Mouse (Mus musculus) left cerebral cortex, postnatal 36 days (tissue): Measurements from ENCODE around the gene Eif2s3y. TPM values are rescaled to one million over a fixed set of nuclear protein-coding genes. Genes with fewer than 3 reads are reported as not detected.
A peak's percentile ranks its signal among the peaks of the same experiment; 100 is the strongest.

Experiments used
- DNase-seq, 2 experiments: peaks; one replicate each; pipeline ENCODE4 v3.0.0; 2021 to 2022; ENCODE audit warnings: low spot score in 2 of 2, mixed read lengths in 1 of 2
- intact Hi-C: fragments of 180-260 bp; cut with DNase I; formaldehyde crosslinking; loops from one replicate; pipeline ENCODE4 v1.15.1; 2025
- microRNA-seq: library from miRNA; unstranded; fragments of <30 nt; microRNA quantifications from one replicate; pipeline ENCODE4 v1.2.0, GENCODE M21; 2022
- total RNA-seq, 2 experiments: library from RNA; stranded (reverse); gene quantifications; 2 replicates each; pipeline ENCODE4 v1.2.3; 2021

The Eif2s3y gene
- total RNA-seq = 10 to 100 TPM in 1 of 2 experiments, not detected in 1; 77.7 TPM

DNA sequence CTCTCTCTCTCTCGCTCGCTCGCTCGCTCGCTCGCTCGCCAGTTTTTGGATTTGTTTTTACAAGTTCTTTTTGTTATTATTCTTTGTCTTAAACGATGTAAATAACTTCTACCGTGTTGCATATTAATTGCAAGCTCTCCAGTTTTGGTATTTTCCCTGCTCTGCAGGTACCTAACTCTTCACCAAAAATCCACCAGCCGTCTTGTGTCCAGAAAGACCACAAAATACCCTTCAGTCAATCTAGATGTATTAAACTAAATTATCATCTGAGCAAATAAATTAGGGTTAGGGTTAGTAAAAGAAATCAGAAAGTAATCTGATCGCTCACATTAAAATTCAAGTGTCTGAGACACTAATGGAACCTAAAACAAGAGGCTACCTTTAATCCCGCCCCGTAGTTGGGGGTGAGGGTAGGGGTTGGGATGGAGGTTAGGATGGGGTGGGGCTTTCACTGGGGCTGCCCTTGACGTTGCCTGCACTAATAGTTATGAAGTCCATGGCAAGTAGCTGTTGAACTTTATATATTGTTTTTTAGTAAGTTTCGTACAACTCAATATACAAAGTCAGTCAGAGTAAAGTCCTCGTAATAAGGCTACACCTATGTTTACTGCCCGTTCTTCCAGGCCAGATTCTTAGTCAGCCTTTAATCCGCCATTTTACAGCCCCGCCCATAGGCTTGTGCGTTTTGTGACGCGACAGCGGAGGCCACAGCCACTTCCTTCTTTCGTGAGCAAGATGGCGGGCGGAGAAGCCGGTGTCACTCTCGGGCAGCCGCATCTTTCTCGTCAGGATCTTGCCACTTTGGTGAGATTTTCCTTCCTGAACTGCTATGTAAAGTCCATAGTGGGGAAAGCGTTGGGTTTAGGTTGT lies at the start of gene Eif2s3y:
Gene Eif2s3y, plus strand, starts transcription at position 662 of the 870 bp plus-strand sequence.
- peak in 1 of 2 experiments; percentile 68 for DNase-seq
- intact Hi-C loops = no loop called here

Small RNA genes lying within 50 kb of the gene (microRNA-seq; reads per million reads assigned to microRNA genes)
- gene Gm47281 = not detected

Other genes starting within 250 kb of the Eif2s3y start
- not detected for gene Zfy1, start 213.1 kb upstream of the Eif2s3y start, total RNA-seq
- not detected for gene Uba1y, start 191.9 kb upstream of the Eif2s3y start, total RNA-seq
- 10 to 100 TPM in 1 of 2 experiments, not detected in 1; 24.8 TPM for gene Kdm5d, start 112.8 kb upstream of the Eif2s3y start, total RNA-seq
- 10 to 100 TPM in 1 of 2 experiments, not detected in 1; 31.1 TPM for gene Uty, start 235.2 kb downstream of the Eif2s3y start, total RNA-seq